Mouse (Mus musculus) T-helper 2 cell (primary cell): ENCODE results near the gene Tmcc3.

Experiments
- in situ Hi-C: fragments of 300-600 bp; cut with MboI, MseI; formaldehyde crosslinking; loops from one replicate; pipeline ENCODE4 v1.15.1; 2025; ENCODE audit warnings: high pct_unique_total_duplicates

The Tmcc3 gene

GRCm38 (mm10) chr10:94332358-94333137 lies 20.8 kb downstream of the Tmcc3 start:
- in situ Hi-C loops = no loop called here

GRCm38 (mm10) chr10:94333328-94333727 lies 21.6 kb downstream of the Tmcc3 start:
- in situ Hi-C loops = no loop called here

GRCm38 (mm10) chr10:94335047-94335446 lies 23.3 kb downstream of the Tmcc3 start:
- in situ Hi-C loops = loop anchor here (5.0 kb wide), 1 partner anchor 77 kb away; no protein-coding TSS in a partner anchor

GRCm38 (mm10) chr10:94336071-94336470 lies 24.3 kb downstream of the Tmcc3 start:
- in situ Hi-C loops = loop anchor here (5.0 kb wide), 1 partner anchor 76 kb away; no protein-coding TSS in a partner anchor

GRCm38 (mm10) chr10:94341501-94341900 lies 29.8 kb downstream of the Tmcc3 start:
- in situ Hi-C loops = no loop called here

GRCm38 (mm10) chr10:94342256-94342655 lies 30.5 kb downstream of the Tmcc3 start:
- in situ Hi-C loops = no loop called here

GRCm38 (mm10) chr10:94343581-94343980 lies 31.8 kb downstream of the Tmcc3 start:
- in situ Hi-C loops = no loop called here

GRCm38 (mm10) chr10:94344631-94345417 lies 33.1 kb downstream of the Tmcc3 start:
- in situ Hi-C loops = no loop called here

- in situ Hi-C loops = no loop called here
These were observed 33.9 kb downstream of the Tmcc3 start for GRCm38 (mm10) chr10:94345509-94346252.

- in situ Hi-C loops = no loop called here
These were observed 34.8 kb downstream of the Tmcc3 start for GRCm38 (mm10) chr10:94346596-94346995.

GRCm38 (mm10) chr10:94347296-94347695 lies 35.5 kb downstream of the Tmcc3 start:
- in situ Hi-C loops = no loop called here

GRCm38 (mm10) chr10:94347959-94348358 lies 36.2 kb downstream of the Tmcc3 start:
- in situ Hi-C loops = no loop called here

- in situ Hi-C loops = no loop called here
These were observed 38.5 kb downstream of the Tmcc3 start for GRCm38 (mm10) chr10:94350207-94350606.

GRCm38 (mm10) chr10:94350896-94351661 lies 39.3 kb downstream of the Tmcc3 start:
- in situ Hi-C loops = no loop called here

GRCm38 (mm10) chr10:94352172-94352876 lies 40.6 kb downstream of the Tmcc3 start:
- in situ Hi-C loops = no loop called here

- in situ Hi-C loops = no loop called here
These were observed 41.4 kb downstream of the Tmcc3 start for GRCm38 (mm10) chr10:94352877-94353853.

GRCm38 (mm10) chr10:94354005-94354404 lies 42.3 kb downstream of the Tmcc3 start:
- in situ Hi-C loops = no loop called here

- in situ Hi-C loops = no loop called here
These were observed 42.7 kb downstream of the Tmcc3 start for GRCm38 (mm10) chr10:94354427-94354826.

GRCm38 (mm10) chr10:94356504-94357169 lies 44.9 kb downstream of the Tmcc3 start:
- in situ Hi-C loops = no loop called here
